7 mouse cellular contexts compared by ENCODE assay signal in the genomic region with DNA sequence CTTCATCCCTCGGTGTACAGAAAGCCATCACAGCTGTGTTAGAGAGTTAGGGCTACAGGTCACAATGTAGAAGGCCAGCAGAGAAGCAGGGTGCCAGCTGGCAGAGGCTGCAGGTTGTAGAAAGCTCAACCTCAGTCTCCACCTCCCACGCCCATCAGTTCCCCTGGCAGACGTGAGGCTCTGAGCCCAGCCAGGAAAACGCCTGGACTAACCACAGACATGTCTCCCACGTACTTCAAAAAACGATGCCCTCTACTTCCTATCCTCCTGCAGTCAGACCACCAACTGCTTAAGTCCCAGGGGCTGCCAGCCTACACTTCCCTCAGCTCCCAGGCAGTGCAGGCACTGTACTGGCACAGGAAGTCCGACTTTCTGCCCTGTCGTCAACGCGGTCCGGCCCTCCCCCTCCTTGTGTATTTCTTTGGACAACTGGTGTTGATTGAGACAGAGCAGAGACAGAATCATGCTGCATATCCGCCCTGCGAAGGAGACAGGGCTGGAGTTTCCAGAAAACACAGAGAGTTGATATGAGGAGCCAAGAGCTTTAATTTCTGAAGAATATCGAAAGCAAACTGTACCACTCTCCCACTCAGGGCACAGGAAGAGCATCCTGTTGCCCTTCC. TPM values are rescaled to one million over a fixed set of nuclear protein-coding genes. Genes with fewer than 3 reads are reported as not detected.
A peak's percentile ranks its signal among the peaks of the same experiment; 100 is the strongest.
DNase-seq lines count a peak whose midpoint lies in the region; ATAC-seq lines count a peak whose summit lies in the region.

No protein-coding gene starts in this region.

- peak; percentile 58 for ATAC-seq in activated CD4-positive, CD25-positive, alpha-beta regulatory T cell, adult 4 months

- DNase-seq in CD4-positive, CD25-positive, alpha-beta regulatory T cell, adult 2 months (ENCODE audit: low read depth, low spot score): peak; percentile 58
- DNase-seq in fibroblast of lung, adult 2 months (ENCODE audit: low read depth): peak; percentile 94
- peak; percentile 87 for DNase-seq in heart, postnatal 4 days
- peak; percentile 90 for DNase-seq in lung, postnatal 10 days
- peak; percentile 30 for DNase-seq in thymus, postnatal 25 days
- DNase-seq in layer of hippocampus, adult 8-10 months (ENCODE audit: low spot score in 2 of 2): no peak

RNA-seq across cellular contexts. Expression of gene Tnnc1, which starts 13.1 kb away (rescaled TPM):
- not detected for polyA plus RNA-seq in activated CD4-positive, CD25-positive, alpha-beta regulatory T cell, adult 4 months (2017; shearing (Covaris generic))
- 1,000 to 10,000 TPM; 5,292 to 5,773 TPM for total RNA-seq in heart, postnatal 4 days (2021)
- 1 to 10 TPM; 2.3 to 3.7 (median 2.9) TPM for total RNA-seq in layer of hippocampus, adult 8-10 months (2022)

RNA-seq across cellular contexts. Expression of gene Nisch, which starts 21.7 kb away (rescaled TPM):
- 100 to 1,000 TPM; 130 to 131 TPM for polyA plus RNA-seq in activated CD4-positive, CD25-positive, alpha-beta regulatory T cell, adult 4 months (2017; shearing (Covaris generic))
- total RNA-seq in heart, postnatal 4 days (2021): 100 to 1,000 TPM; 301 to 310 TPM
- 100 to 1,000 TPM; 432 to 530 (median 469) TPM for total RNA-seq in layer of hippocampus, adult 8-10 months (2022)

RNA-seq across cellular contexts. Expression of gene Sema3g, which starts 22.7 kb away (rescaled TPM):
- polyA plus RNA-seq in activated CD4-positive, CD25-positive, alpha-beta regulatory T cell, adult 4 months (2017; shearing (Covaris generic)): not detected
- 10 to 100 TPM in 1 of 2 experiments, 1 to 10 TPM in 1; 9.2 to 11.4 TPM for total RNA-seq in heart, postnatal 4 days (2021)
- total RNA-seq in layer of hippocampus, adult 8-10 months (2022): 1 to 10 TPM; 4.7 to 5.9 (median 5.6) TPM

RNA-seq across cellular contexts. Expression of gene Stab1, which starts 26.6 kb away (rescaled TPM):
- 1 to 10 TPM; 1.6 to 1.9 TPM for polyA plus RNA-seq in activated CD4-positive, CD25-positive, alpha-beta regulatory T cell, adult 4 months (2017; shearing (Covaris generic))
- total RNA-seq in heart, postnatal 4 days (2021): 10 to 100 TPM; 77.1 to 84.3 TPM
- total RNA-seq in layer of hippocampus, adult 8-10 months (2022): 10 to 100 TPM; 17.6 to 27.0 (median 25.1) TPM

RNA-seq across cellular contexts. Expression of gene Phf7, which starts 56.1 kb away (rescaled TPM):
- 10 to 100 TPM; 10.7 to 12.9 TPM for polyA plus RNA-seq in activated CD4-positive, CD25-positive, alpha-beta regulatory T cell, adult 4 months (2017; shearing (Covaris generic))
- 1 to 10 TPM; 5.5 to 6.4 TPM for total RNA-seq in heart, postnatal 4 days (2021)
- total RNA-seq in layer of hippocampus, adult 8-10 months (2022): 1 to 10 TPM; 4.5 to 5.4 (median 4.9) TPM

Comparison
In these comparisons a context has a peak if more than half of its experiments do, and no peak if none do; other contexts are left out.
1. DNase-seq: peak in CD4-positive, CD25-positive, alpha-beta regulatory T cell, adult 2 months (single experiment), fibroblast of lung, adult 2 months (single experiment), heart, postnatal 4 days (single experiment), lung, postnatal 10 days (single experiment) and thymus, postnatal 25 days (single experiment); none in layer of hippocampus, adult 8-10 months (0 of 2).
2. RNA of gene Tnnc1, which starts 13.1 kb away (total RNA-seq): 5,292 to 5,773 TPM in heart, postnatal 4 days; 2.3 to 3.7 TPM in layer of hippocampus, adult 8-10 months; every median in the first group is over 1,000 times any median in the second.